Mouse (Mus musculus): ENCODE measurements around the gene Nos1ap. TPM values are rescaled to one million over a fixed set of nuclear protein-coding genes. Genes with fewer than 3 reads are reported as not detected.

The Nos1ap gene
- polyA plus RNA-seq, 1 experiment from 2014 or later: 14.6 TPM

GRCm38 (mm10) chr1:170579476-170579875 is 10.2 kb downstream of the Nos1ap start:
- H3K4me1 ChIP-seq (ENCODE audit: control insufficient read depth, insufficient read depth, low read length): peaks cover 25% of the 10 kb centered on the region
- H3K4me2 ChIP-seq (ENCODE audit: low read depth, low read length): no peak overlapping the region
- no peaks in the 10 kb centered on the region for H3K9me3 ChIP-seq (replicated peaks; ENCODE audit: control insufficient read depth, low read length)
- no peaks in the 10 kb centered on the region; the same call in 1 of the 2 replicates for H3K36me3 ChIP-seq (ENCODE audit: control insufficient read depth, insufficient read depth)
- H3K4me3 ChIP-seq (ENCODE audit: low read length): no peak overlapping the region
- H3K27ac ChIP-seq (ENCODE audit: low read length): no peak overlapping the region
- H3K9ac ChIP-seq (ENCODE audit: low read length): no peak overlapping the region
- WGBS: 90% methylated on average over 5 of the region's 5 CpGs
- ATAC-seq (replicated peaks; ENCODE audit: extremely low read depth, insufficient read depth, low FRiP score): no peak
- no peaks in the 10 kb centered on the region for H3K27me3 ChIP-seq (ENCODE audit: control insufficient read depth, insufficient read depth, low read length)

DNA sequence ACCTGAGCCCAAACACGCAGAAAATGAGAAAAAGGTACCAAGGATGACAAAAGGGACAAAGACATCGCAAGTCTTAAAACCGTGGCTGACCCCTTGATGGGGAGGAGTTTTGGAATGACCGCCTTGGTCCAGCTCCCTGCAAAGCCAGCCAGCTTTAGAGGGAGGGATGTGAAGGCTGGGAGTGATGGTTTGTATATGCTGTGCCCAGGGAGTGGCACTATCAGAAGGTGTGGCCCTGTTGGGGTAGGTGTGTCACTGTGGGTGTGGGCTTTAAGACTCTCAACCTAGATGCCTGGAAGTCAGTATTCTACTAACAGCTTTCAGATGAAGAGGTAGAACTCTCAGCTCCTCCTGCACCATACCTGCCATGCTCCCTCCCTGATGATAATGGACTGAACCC is 10.6 kb downstream of the Nos1ap start:
- Histone ChIP-seq H3K4me1 (ENCODE audit: control insufficient read depth, insufficient read depth, low read length) (peaks cover 25% of the 10 kb centered on the region), H3K4me2 (ENCODE audit: low read depth, low read length) (no peak overlapping the region), H3K9me3 (replicated peaks; ENCODE audit: control insufficient read depth, low read length) (no peaks in the 10 kb centered on the region), H3K27me3 (ENCODE audit: control insufficient read depth, insufficient read depth, low read length) (no peaks in the 10 kb centered on the region), H3K4me3 (ENCODE audit: low read length) (no peak overlapping the region), H3K27ac (ENCODE audit: low read length) (no peak overlapping the region), H3K36me3 (ENCODE audit: control insufficient read depth, insufficient read depth) (no peaks in the 10 kb centered on the region; the same call in 1 of the 2 replicates), H3K9ac (ENCODE audit: low read length) (no peak overlapping the region)
- ATAC-seq (replicated peaks; ENCODE audit: extremely low read depth, insufficient read depth, low FRiP score): no peak
- WGBS: 96% methylated on average over 4 of the region's 4 CpGs

DNA sequence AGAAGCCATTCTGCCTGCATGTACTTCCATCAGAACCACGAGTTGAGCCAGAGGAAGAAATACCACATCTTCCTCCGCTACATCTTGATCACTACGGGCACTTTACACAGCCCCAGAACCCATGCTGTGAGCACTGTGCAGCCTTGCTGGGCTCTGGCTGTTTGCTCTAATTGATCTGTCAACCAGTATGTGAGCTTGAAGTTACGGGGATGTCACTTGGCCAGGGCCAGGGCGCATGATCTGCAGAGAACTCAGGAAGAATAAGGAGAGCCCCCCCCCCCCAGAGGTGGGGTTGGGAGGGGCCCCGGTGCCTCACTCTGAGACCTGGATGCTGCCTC is 13.0 kb downstream of the Nos1ap start:
- Histone ChIP-seq H3K4me3 (ENCODE audit: low read length) (no peak overlapping the region), H3K36me3 (ENCODE audit: control insufficient read depth, insufficient read depth) (no peaks in the 10 kb centered on the region; the same call in 1 of the 2 replicates), H3K27me3 (ENCODE audit: control insufficient read depth, insufficient read depth, low read length) (no peaks in the 10 kb centered on the region), H3K27ac (ENCODE audit: low read length) (no peak overlapping the region), H3K9ac (ENCODE audit: low read length) (no peak overlapping the region), H3K9me3 (replicated peaks; ENCODE audit: control insufficient read depth, low read length) (peaks cover 7% of the 10 kb centered on the region), H3K4me2 (ENCODE audit: low read depth, low read length) (no peak overlapping the region), H3K4me1 (ENCODE audit: control insufficient read depth, insufficient read depth, low read length) (peaks cover 23% of the 10 kb centered on the region)
- ATAC-seq (replicated peaks; ENCODE audit: extremely low read depth, insufficient read depth, low FRiP score): no peak
- 50% methylated on average over 6 of the region's 6 CpGs for WGBS

DNA sequence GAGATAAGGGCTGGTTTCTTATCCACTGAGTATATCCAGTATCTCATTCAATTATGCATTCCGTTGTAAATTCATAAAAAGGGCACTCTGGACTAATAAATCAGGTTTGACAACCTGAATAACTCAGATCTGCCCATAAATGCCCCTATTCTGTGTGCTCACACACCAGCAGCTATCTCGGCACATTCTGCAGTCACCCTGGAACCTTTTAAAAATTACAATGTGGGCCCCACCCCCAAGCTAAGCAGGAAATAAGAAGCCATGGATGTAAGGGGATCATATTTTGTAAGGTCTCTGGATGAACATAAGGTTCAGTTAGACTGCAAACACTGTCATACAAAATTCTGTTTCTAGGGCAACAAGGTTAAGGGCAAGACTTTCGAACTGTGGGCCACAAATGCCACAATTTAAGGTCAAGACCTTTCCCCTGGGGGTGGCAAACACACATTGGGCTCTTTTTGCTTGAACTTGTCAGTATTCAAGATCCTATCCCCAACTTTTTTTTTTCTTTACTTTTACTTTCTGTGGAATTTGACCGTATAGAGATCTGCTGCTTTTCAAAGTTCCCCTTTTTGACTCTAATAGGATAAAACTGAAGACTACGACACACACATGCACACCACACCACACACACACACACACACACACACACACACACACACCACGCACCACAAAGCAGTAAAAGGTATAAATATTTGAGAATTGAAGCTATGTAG is 13.5 kb downstream of the Nos1ap start:
- ATAC-seq (replicated peaks; ENCODE audit: extremely low read depth, insufficient read depth, low FRiP score): no peak
- Histone ChIP-seq H3K9me3 (replicated peaks; ENCODE audit: control insufficient read depth, low read length) (peaks cover 7% of the 10 kb centered on the region), H3K9ac (ENCODE audit: low read length) (no peak overlapping the region), H3K27me3 (ENCODE audit: control insufficient read depth, insufficient read depth, low read length) (no peaks in the 10 kb centered on the region), H3K4me2 (ENCODE audit: low read depth, low read length) (no peak overlapping the region), H3K27ac (ENCODE audit: low read length) (no peak overlapping the region), H3K36me3 (ENCODE audit: control insufficient read depth, insufficient read depth) (no peaks in the 10 kb centered on the region; the same call in 1 of the 2 replicates), H3K4me3 (ENCODE audit: low read length) (no peak overlapping the region), H3K4me1 (ENCODE audit: control insufficient read depth, insufficient read depth, low read length) (peaks cover 19% of the 10 kb centered on the region)
- WGBS: 65% methylated on average over 6 of the region's 6 CpGs

GRCm38 (mm10) chr1:170573117-170573516 is 16.5 kb downstream of the Nos1ap start:
- ATAC-seq (replicated peaks; ENCODE audit: extremely low read depth, insufficient read depth, low FRiP score): no peak
- Histone ChIP-seq H3K36me3 (ENCODE audit: control insufficient read depth, insufficient read depth) (no peaks in the 10 kb centered on the region), H3K27me3 (ENCODE audit: control insufficient read depth, insufficient read depth, low read length) (no peaks in the 10 kb centered on the region), H3K4me3 (ENCODE audit: low read length) (no peak overlapping the region), H3K9me3 (replicated peaks; ENCODE audit: control insufficient read depth, low read length) (peaks cover 9% of the 10 kb centered on the region), H3K4me1 (ENCODE audit: control insufficient read depth, insufficient read depth, low read length) (peaks cover 9% of the 10 kb centered on the region), H3K9ac (ENCODE audit: low read length) (no peak overlapping the region), H3K27ac (ENCODE audit: low read length) (no peak overlapping the region), H3K4me2 (ENCODE audit: low read depth, low read length) (no peak overlapping the region)
- WGBS: 80% methylated on average over 7 of the region's 7 CpGs

GRCm38 (mm10) chr1:170566969-170567368 is 22.7 kb downstream of the Nos1ap start:
- no peak for ATAC-seq (replicated peaks; ENCODE audit: extremely low read depth, insufficient read depth, low FRiP score)
- Histone ChIP-seq H3K27ac (ENCODE audit: low read length) (no peak overlapping the region), H3K4me2 (ENCODE audit: low read depth, low read length) (no peak overlapping the region), H3K27me3 (ENCODE audit: control insufficient read depth, insufficient read depth, low read length) (no peaks in the 10 kb centered on the region), H3K9me3 (replicated peaks; ENCODE audit: control insufficient read depth, low read length) (0 out of 2 replicates have a peak, but pooled peaks cover 2% of the 10 kb centered on the region), H3K9ac (ENCODE audit: low read length) (no peak overlapping the region), H3K4me3 (ENCODE audit: low read length) (no peak overlapping the region), H3K36me3 (ENCODE audit: control insufficient read depth, insufficient read depth) (no peaks in the 10 kb centered on the region), H3K4me1 (ENCODE audit: control insufficient read depth, insufficient read depth, low read length) (no peaks in the 10 kb centered on the region)
- 69% methylated on average over 4 of the region's 4 CpGs for WGBS

- H3K9ac ChIP-seq (ENCODE audit: low read length): no peak overlapping the region
- H3K4me3 ChIP-seq (ENCODE audit: low read length): no peak overlapping the region
- H3K36me3 ChIP-seq (ENCODE audit: control insufficient read depth, insufficient read depth): no peaks in the 10 kb centered on the region
- ATAC-seq (replicated peaks; ENCODE audit: extremely low read depth, insufficient read depth, low FRiP score): no peak
- no peaks in the 10 kb centered on the region for H3K27me3 ChIP-seq (ENCODE audit: control insufficient read depth, insufficient read depth, low read length)
- H3K9me3 ChIP-seq (replicated peaks; ENCODE audit: control insufficient read depth, low read length): 0 out of 2 replicates have a peak, but pooled peaks cover 2% of the 10 kb centered on the region
- WGBS: 82% methylated on average over 2 of the region's 2 CpGs
- H3K27ac ChIP-seq (ENCODE audit: low read length): no peak overlapping the region
- no peak overlapping the region for H3K4me2 ChIP-seq (ENCODE audit: low read depth, low read length)
- no peaks in the 10 kb centered on the region for H3K4me1 ChIP-seq (ENCODE audit: control insufficient read depth, insufficient read depth, low read length)
Measured at GRCm38 (mm10) chr1:170566538-170566937, 23.1 kb downstream of the Nos1ap start.

- H3K36me3 ChIP-seq (ENCODE audit: control insufficient read depth, insufficient read depth): no peaks in the 10 kb centered on the region
- 87% methylated on average over 3 of the region's 3 CpGs for WGBS
- H3K9me3 ChIP-seq (replicated peaks; ENCODE audit: control insufficient read depth, low read length): no peaks in the 10 kb centered on the region
- H3K9ac ChIP-seq (ENCODE audit: low read length): no peak overlapping the region
- H3K4me1 ChIP-seq (ENCODE audit: control insufficient read depth, insufficient read depth, low read length): no peaks in the 10 kb centered on the region
- no peak overlapping the region for H3K4me2 ChIP-seq (ENCODE audit: low read depth, low read length)
- ATAC-seq (replicated peaks; ENCODE audit: extremely low read depth, insufficient read depth, low FRiP score): no peak
- no peaks in the 10 kb centered on the region for H3K27me3 ChIP-seq (ENCODE audit: control insufficient read depth, insufficient read depth, low read length)
- no peak overlapping the region for H3K4me3 ChIP-seq (ENCODE audit: low read length)
- H3K27ac ChIP-seq (ENCODE audit: low read length): no peak overlapping the region
Measured at GRCm38 (mm10) chr1:170564926-170565325, 24.7 kb downstream of the Nos1ap start.

- H3K27ac ChIP-seq (ENCODE audit: low read length): no peak overlapping the region
- no peaks in the 10 kb centered on the region for H3K36me3 ChIP-seq (ENCODE audit: control insufficient read depth, insufficient read depth)
- ATAC-seq (replicated peaks; ENCODE audit: extremely low read depth, insufficient read depth, low FRiP score): no peak
- H3K9me3 ChIP-seq (replicated peaks; ENCODE audit: control insufficient read depth, low read length): no peaks in the 10 kb centered on the region
- H3K27me3 ChIP-seq (ENCODE audit: control insufficient read depth, insufficient read depth, low read length): no peaks in the 10 kb centered on the region
- no peak overlapping the region for H3K4me2 ChIP-seq (ENCODE audit: low read depth, low read length)
- no peak overlapping the region for H3K9ac ChIP-seq (ENCODE audit: low read length)
- no peaks in the 10 kb centered on the region for H3K4me1 ChIP-seq (ENCODE audit: control insufficient read depth, insufficient read depth, low read length)
- 65% methylated on average over 1 of the region's 1 CpGs for WGBS
- no peak overlapping the region for H3K4me3 ChIP-seq (ENCODE audit: low read length)
Measured at GRCm38 (mm10) chr1:170562431-170562830, 27.2 kb downstream of the Nos1ap start.
